Mouse (Mus musculus) forebrain, embryonic 11.5 days (tissue): Measurements from ENCODE around the gene S1pr2. TPM values are rescaled to one million over a fixed set of nuclear protein-coding genes. Genes with fewer than 3 reads are reported as not detected.
A peak's percentile ranks its signal among the peaks of the same experiment; 100 is the strongest.

ENCODE experiments used
- ATAC-seq: fragments of 200-750 bp; cut with Nextera tagmentation; replicated peaks from 2 replicates; pipeline ENCODE4 v1.8.0; 2017; ENCODE audit warnings: moderate TSS enrichment; ENCODE audit not compliant: low FRiP score
- DNase-seq: peaks from one replicate; pipeline ENCODE4 v3.0.0-alpha.2; 2017; ENCODE audit warnings: low spot score
- H3K27ac ChIP-seq: fragments of 300-500 bp; sonication (generic); 2 replicates; pipeline ENCODE4 v1.5.1; 2014; ENCODE audit warnings: low read depth, low read length
- H3K27me3 ChIP-seq: fragments of 300-500 bp; sonication (generic); 2 replicates; pipeline ENCODE4 v1.6.1; 2014; ENCODE audit warnings: mild to moderate bottlenecking, low read length, mixed read lengths; ENCODE audit not compliant: control insufficient read depth, insufficient read depth
- H3K36me3 ChIP-seq: fragments of 300-500 bp; sonication (generic); 2 replicates; pipeline ENCODE4 v1.6.1; 2014; ENCODE audit warnings: mild to moderate bottlenecking, low read length, moderate library complexity, mixed read lengths; ENCODE audit not compliant: control insufficient read depth, insufficient read depth
- H3K4me1 ChIP-seq: fragments of 300-500 bp; sonication (generic); replicated peaks from 2 replicates; pipeline ENCODE4 v1.6.1; 2014; ENCODE audit warnings: low read length, mixed read lengths; ENCODE audit not compliant: control insufficient read depth, insufficient read depth
- H3K4me2 ChIP-seq: fragments of 300-500 bp; sonication (generic); 2 replicates; pipeline ENCODE4 v1.6.1; 2014; ENCODE audit warnings: low read depth, mild to moderate bottlenecking, low read length, moderate library complexity, mixed read lengths; ENCODE audit not compliant: severe bottlenecking
- H3K4me3 ChIP-seq: fragments of 300-500 bp; sonication (generic); 2 replicates; pipeline ENCODE4 v1.5.1; 2014; ENCODE audit warnings: low read depth, low read length
- H3K9ac ChIP-seq: fragments of 300-500 bp; sonication (generic); 2 replicates; pipeline ENCODE4 v1.6.1; 2014; ENCODE audit warnings: low read length
- H3K9me3 ChIP-seq: fragments of 300-500 bp; sonication (generic); 2 replicates; pipeline ENCODE4 v1.6.1; 2016; ENCODE audit warnings: low read length, mixed read lengths; ENCODE audit not compliant: control insufficient read depth
- WGBS: fragments of 180-500 bp; shearing (Covaris S2); extraction: QIAGEN DNeasy Blood & Tissue Kit; methylation state at CpG from one replicate; pipeline ENCODE4 v1.1.7; 2014; 5-methylcytosine and 5-hydroxymethylcytosine counted together
- polyA plus RNA-seq: library from polyadenylated mRNA; unstranded; fragments of >200 nt; fragmentation: Nextera tagmentation; extraction: Ambion mirVana; gene quantifications from 2 replicates; pipeline ENCODE4 v1.2.1, GENCODE M21; 2014

Gene S1pr2
- polyA plus RNA-seq, 1 experiment from 2014 or later = 22.1 TPM

- Histone ChIP-seq H3K4me3 (no peak overlapping the region), H3K27ac (no peak overlapping the region), H3K4me2 (no peak overlapping the region), H3K27me3 (no peaks in the 10 kb centered on the region), H3K36me3 (no peaks in the 10 kb centered on the region), H3K4me1 (no peaks in the 10 kb centered on the region; the same call in 1 of the 2 replicates), H3K9ac (no peak overlapping the region), H3K9me3 (no peaks in the 10 kb centered on the region)
- DNase-seq (no peak), ATAC-seq (no peak)
- WGBS = 89% methylated on average over 4 of the region's 4 CpGs
Measured at GRCm38 (mm10) chr9:20991587-20991986, 15.0 kb upstream of the S1pr2 start.

GRCm38 (mm10) chr9:20990861-20991260 lies 14.3 kb upstream of the S1pr2 start:
- H3K36me3 ChIP-seq = no peaks in the 10 kb centered on the region
- H3K4me3 ChIP-seq = no peak overlapping the region
- WGBS = 5% methylated on average over 10 of the region's 10 CpGs
- no peaks in the 10 kb centered on the region; the same call in 1 of the 2 replicates for H3K4me1 ChIP-seq
- no peaks in the 10 kb centered on the region for H3K9me3 ChIP-seq
- no peak overlapping the region for H3K9ac ChIP-seq
- no peak for ATAC-seq
- no peak overlapping the region for H3K4me2 ChIP-seq
- peak; percentile 70 for DNase-seq
- no peak overlapping the region for H3K27ac ChIP-seq
- H3K27me3 ChIP-seq = no peaks in the 10 kb centered on the region

GRCm38 (mm10) chr9:20987953-20988352 lies 11.4 kb upstream of the S1pr2 start:
- Histone ChIP-seq H3K27ac (no peak overlapping the region), H3K4me1 (no peaks in the 10 kb centered on the region; the same call in 1 of the 2 replicates), H3K4me3 (no peak overlapping the region), H3K9me3 (no peaks in the 10 kb centered on the region), H3K4me2 (no peak overlapping the region), H3K36me3 (no peaks in the 10 kb centered on the region), H3K9ac (no peak overlapping the region), H3K27me3 (no peaks in the 10 kb centered on the region)
- no peak for DNase-seq
- ATAC-seq = no peak
- WGBS = 20% methylated on average over 7 of the region's 7 CpGs

GRCm38 (mm10) chr9:20986952-20987686 lies 10.5 kb upstream of the S1pr2 start:
- WGBS = 64% methylated on average over 15 of the region's 15 CpGs
- no peak for ATAC-seq
- no peak for DNase-seq

GRCm38 (mm10) chr9:20983169-20983568 lies 6.6 kb upstream of the S1pr2 start:
- Histone ChIP-seq H3K27ac (no peak overlapping the region), H3K27me3 (no peaks in the 10 kb centered on the region), H3K4me2 (no peak overlapping the region), H3K9ac (no peak overlapping the region), H3K9me3 (no peaks in the 10 kb centered on the region), H3K4me1 (no peaks in the 10 kb centered on the region), H3K36me3 (no peaks in the 10 kb centered on the region), H3K4me3 (no peak overlapping the region)
- ATAC-seq = no peak
- 75% methylated on average over 5 of the region's 5 CpGs for WGBS
- DNase-seq = no peak

More at GRCm38 (mm10) chr9:20986952-20987686, 10.5 kb upstream of the S1pr2 start:
- H3K4me3 ChIP-seq = no peak overlapping the region
- no peak overlapping the region for H3K4me2 ChIP-seq
- H3K27ac ChIP-seq = no peak overlapping the region
- no peak overlapping the region for H3K9ac ChIP-seq
- no peaks in the 10 kb centered on the region for H3K27me3 ChIP-seq
- no peaks in the 10 kb centered on the region for H3K9me3 ChIP-seq
- no peaks in the 10 kb centered on the region for H3K36me3 ChIP-seq
- H3K4me1 ChIP-seq = no peaks in the 10 kb centered on the region; the same call in 1 of the 2 replicates

- Histone ChIP-seq H3K4me2 (no peak overlapping the region), H3K9me3 (no peaks in the 10 kb centered on the region), H3K4me3 (no peak overlapping the region), H3K27ac (no peak overlapping the region), H3K4me1 (no peaks in the 10 kb centered on the region), H3K36me3 (no peaks in the 10 kb centered on the region), H3K27me3 (no peaks in the 10 kb centered on the region), H3K9ac (no peak overlapping the region)
- ATAC-seq (no peak), DNase-seq (no peak)
- WGBS = 75% methylated on average over 3 of the region's 3 CpGs
Measured at GRCm38 (mm10) chr9:20982171-20982570, 5.6 kb upstream of the S1pr2 start.

GRCm38 (mm10) chr9:20979769-20980168 lies 3.2 kb upstream of the S1pr2 start:
- Histone ChIP-seq H3K27ac (no peak overlapping the region), H3K4me2 (no peak overlapping the region), H3K4me3 (no peak overlapping the region), H3K4me1 (no peaks in the 10 kb centered on the region; the same call in 1 of the 2 replicates), H3K36me3 (no peaks in the 10 kb centered on the region), H3K27me3 (no peaks in the 10 kb centered on the region), H3K9ac (no peak overlapping the region), H3K9me3 (no peaks in the 10 kb centered on the region)
- 91% methylated on average over 7 of the region's 7 CpGs for WGBS
- DNase-seq (no peak), ATAC-seq (no peak)

- Histone ChIP-seq H3K9ac (no peak overlapping the region), H3K4me3 (no peak overlapping the region), H3K27ac (no peak overlapping the region), H3K4me2 (no peak overlapping the region), H3K36me3 (no peaks in the 10 kb centered on the region), H3K9me3 (no peaks in the 10 kb centered on the region), H3K27me3 (no peaks in the 10 kb centered on the region), H3K4me1 (no peaks in the 10 kb centered on the region; the same call in 1 of the 2 replicates)
- no peak for DNase-seq
- WGBS = 73% methylated on average over 5 of the region's 5 CpGs
- ATAC-seq = no peak
Measured at GRCm38 (mm10) chr9:20979181-20979580, 2.6 kb upstream of the S1pr2 start.
